Mouse (Mus musculus): ENCODE data around the gene Zfp689. TPM values are rescaled to one million over a fixed set of nuclear protein-coding genes. Genes with fewer than 3 reads are reported as not detected.
"Not testable (repeated sequence)": the region's sequence is repeated elsewhere in the genome, so short reads cannot be mapped to it uniquely, and the experiment has no call there.

The Zfp689 gene
- polyA plus RNA-seq, 1 experiment from 2014 or later: 15.2 TPM

DNA sequence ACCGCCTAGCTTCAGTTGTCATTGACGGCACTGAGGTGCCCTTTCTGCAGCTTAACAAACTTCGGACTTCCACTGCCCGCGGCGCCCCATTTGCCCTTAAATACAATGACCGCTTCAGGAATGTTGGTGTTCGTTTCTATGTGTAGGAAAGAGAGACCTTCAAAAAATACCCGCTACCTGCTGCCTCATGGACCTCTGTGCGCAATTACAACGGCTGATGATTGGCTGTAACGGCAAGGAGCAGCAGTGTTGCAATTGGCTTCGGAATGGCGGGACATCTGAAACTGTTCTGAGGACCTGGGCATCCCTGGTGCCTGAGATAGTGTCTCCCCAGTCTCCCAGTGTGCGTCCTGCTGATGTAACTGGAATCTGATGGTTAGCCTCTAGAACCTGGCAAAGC lies 26.7 kb downstream of the Zfp689 start:
- Histone ChIP-seq H3K9ac (peak overlapping the region; percentile 88), H3K4me2 (peak overlapping the region; percentile 78), H3K9me3 (no peaks in the 10 kb centered on the region), H3K4me3 (peak overlapping the region; percentile 74), H3K27me3 (peaks cover 15% of the 10 kb centered on the region), H3K27ac (replicated peaks) (peak overlapping the region; percentile 85), H3K4me1 (replicated peaks) (peaks cover 19% of the 10 kb centered on the region), H3K36me3 (peaks cover 21% of the 10 kb centered on the region)
- peak; percentile 79 for ATAC-seq (ENCODE audit: low read depth)
- WGBS: 0% methylated on average over 15 of the region's 15 CpGs

DNA sequence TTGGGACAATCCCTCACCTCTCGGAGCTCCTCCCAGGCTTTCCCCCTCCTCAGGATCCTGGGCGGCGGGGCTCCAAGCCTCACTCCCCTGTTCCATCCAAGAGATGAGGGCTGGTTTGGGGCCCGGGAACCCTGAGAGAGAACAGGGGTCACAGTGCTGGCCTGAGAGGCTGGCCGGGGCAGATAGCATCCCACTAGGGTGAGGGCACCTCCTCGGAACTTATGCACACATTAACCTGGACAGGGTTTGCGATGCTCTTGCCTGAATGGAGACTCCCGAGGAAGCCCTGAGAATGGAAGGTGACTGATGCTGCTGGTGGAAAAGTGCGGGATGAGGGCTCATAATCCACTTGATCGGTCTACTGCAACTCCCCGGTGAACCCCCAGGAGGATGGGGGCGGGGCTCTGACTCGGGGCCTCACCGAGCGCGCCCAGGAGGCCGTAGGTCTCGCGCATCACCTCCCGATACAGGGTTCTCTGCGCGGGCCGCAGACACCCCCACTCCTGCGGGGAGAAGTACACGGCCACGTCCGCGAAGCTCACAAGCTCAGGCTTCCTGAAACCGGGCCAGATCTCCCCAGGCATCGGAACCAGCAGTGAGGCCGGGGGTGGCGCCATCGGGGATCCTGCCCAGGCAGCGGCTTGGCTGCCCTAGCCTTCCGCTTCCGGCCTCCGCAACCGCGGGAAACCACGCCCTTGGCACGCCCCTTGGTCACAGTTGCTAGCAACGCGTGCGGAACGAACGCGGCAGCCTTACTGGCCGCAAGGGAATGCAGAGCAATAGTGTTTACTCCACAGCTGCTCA lies 27.4 kb downstream of the Zfp689 start, which contains the start of gene Zfp688:
Gene Zfp688 (minus strand): TSS at position 681 of the 804 bp plus-strand sequence.
- peak within 1 kb of the TSS; percentile 88 for H3K9ac ChIP-seq
- peak; percentile 98 for ATAC-seq (ENCODE audit: low read depth)
- no peaks in the 10 kb centered on the region for H3K9me3 ChIP-seq
- under 1% methylated on average over 48 of the region's 48 CpGs for WGBS
- peaks cover 19% of the 10 kb centered on the region for H3K4me1 ChIP-seq (replicated peaks)
- peaks cover 22% of the 10 kb centered on the region for H3K36me3 ChIP-seq
- H3K4me2 ChIP-seq: peak within 1 kb of the TSS; percentile 78
- H3K27me3 ChIP-seq: peaks cover 15% of the 10 kb centered on the region
- peak within 1 kb of the TSS; percentile 74 for H3K4me3 ChIP-seq
- H3K27ac ChIP-seq (replicated peaks): peak within 1 kb of the TSS; percentile 85

- no peaks in the 10 kb centered on the region for H3K27me3 ChIP-seq
- no peak overlapping the region for H3K27ac ChIP-seq (replicated peaks)
- H3K36me3 ChIP-seq: peaks cover 8% of the 10 kb centered on the region; the same call in 1 of the 2 replicates
- 71% methylated on average over 2 of the region's 2 CpGs for WGBS
- peaks cover under 1% of the 10 kb centered on the region; the same call in 1 of the 2 replicates for H3K4me1 ChIP-seq (replicated peaks)
- H3K4me3 ChIP-seq: no peak overlapping the region
- no peak for ATAC-seq (ENCODE audit: low read depth)
- no peaks in the 10 kb centered on the region for H3K9me3 ChIP-seq
- no peak overlapping the region for H3K4me2 ChIP-seq
- no peak overlapping the region for H3K9ac ChIP-seq
Measured at GRCm38 (mm10) chr7:127411418-127411817, 37.5 kb downstream of the Zfp689 start.

DNA sequence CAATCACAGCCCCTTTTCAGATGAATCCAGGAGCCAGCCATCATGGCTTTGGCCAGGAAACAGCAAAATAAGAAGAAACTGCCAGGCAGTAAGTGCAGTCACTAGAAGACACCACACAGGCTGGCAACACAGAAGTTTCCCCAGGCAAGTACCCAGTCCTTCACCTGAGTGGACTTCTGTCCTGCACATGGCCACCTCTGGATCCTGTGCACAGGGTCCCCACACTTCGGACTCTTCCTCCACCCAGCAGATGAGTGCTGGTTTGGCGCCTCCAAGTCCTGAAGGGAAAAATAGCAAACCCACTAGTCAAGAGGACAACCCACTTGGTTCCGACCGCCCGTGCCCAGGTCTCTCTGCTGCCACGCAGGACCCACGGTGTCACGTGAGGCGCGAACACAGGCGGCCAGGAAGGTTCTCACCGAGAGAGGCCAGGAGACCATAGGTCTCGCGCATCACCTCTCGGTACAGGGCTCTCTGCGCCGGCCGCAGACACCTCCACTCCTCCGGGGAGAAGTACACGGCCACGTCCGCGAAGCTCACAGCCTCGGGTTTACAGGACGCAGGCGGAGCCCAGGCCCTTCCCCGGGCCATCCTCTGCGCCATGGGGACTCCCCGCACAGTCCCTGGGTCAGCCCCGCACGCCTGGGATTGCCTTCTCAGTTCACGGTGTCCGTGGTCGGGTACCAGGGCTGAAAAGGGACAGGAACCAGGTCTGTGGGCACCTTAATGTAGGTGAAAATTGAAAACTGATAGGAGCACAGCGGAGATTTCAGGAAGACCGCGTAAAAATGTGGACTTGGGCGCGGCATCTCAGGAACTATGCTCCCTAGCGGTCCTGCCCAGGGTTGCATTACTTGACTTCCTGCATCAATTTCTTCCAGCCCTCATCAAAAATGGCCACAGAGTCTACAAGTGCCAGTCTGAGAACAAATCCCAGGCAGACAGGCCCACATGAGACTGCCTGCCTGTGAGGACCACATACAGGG lies 42.7 kb downstream of the Zfp689 start, which contains the start of gene Zfp764:
Gene Zfp764 (minus strand): TSS at position 821 of the 986 bp plus-strand sequence.
- not testable (repeated sequence) for H3K9me3 ChIP-seq; H3K27me3 ChIP-seq; H3K4me1 ChIP-seq (replicated peaks); H3K36me3 ChIP-seq
- ATAC-seq (ENCODE audit: low read depth): peak; percentile 83
- peak within 1 kb of the TSS; percentile 73 for H3K27ac ChIP-seq (replicated peaks)
- peak within 1 kb of the TSS; percentile 88 for H3K4me2 ChIP-seq
- WGBS: 6% methylated on average over 40 of the region's 40 CpGs
- peak within 1 kb of the TSS; percentile 84 for H3K9ac ChIP-seq
- H3K4me3 ChIP-seq: peak within 1 kb of the TSS; percentile 57

DNA sequence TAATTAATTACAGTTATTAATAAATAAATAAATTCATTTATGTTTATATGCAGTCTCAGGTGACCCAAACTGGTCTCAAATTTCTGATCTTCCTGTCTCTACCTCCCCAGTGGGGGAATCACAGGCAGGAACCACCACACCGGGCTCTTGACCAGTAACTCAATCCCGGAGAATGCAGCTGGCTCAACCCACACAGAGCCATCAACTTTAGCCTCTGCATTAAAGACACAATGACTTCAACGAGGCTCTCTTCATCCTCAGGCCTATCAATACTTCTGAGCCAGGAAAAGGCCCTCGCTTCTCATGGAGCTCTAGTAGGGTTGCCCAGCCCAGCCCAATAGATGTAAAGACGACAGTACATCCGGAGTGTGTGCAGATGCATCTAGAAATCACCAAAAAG lies 44.9 kb downstream of the Zfp689 start:
- not testable (repeated sequence) for H3K4me1 ChIP-seq (replicated peaks); H3K9ac ChIP-seq; H3K9me3 ChIP-seq; H3K27ac ChIP-seq (replicated peaks); H3K36me3 ChIP-seq; ATAC-seq (ENCODE audit: low read depth); H3K4me3 ChIP-seq; H3K4me2 ChIP-seq; H3K27me3 ChIP-seq
- 95% methylated on average over 6 of the region's 6 CpGs for WGBS

- no peaks in the 10 kb centered on the region for H3K36me3 ChIP-seq
- ATAC-seq (ENCODE audit: low read depth): no peak
- H3K9me3 ChIP-seq: no peaks in the 10 kb centered on the region
- H3K27ac ChIP-seq (replicated peaks): no peak overlapping the region
- H3K4me1 ChIP-seq (replicated peaks): peaks cover 10% of the 10 kb centered on the region; the same call in 1 of the 2 replicates
- 67% methylated on average over 2 of the region's 2 CpGs for WGBS
- H3K4me2 ChIP-seq: no peak overlapping the region
- H3K9ac ChIP-seq: no peak overlapping the region
- H3K27me3 ChIP-seq: no peaks in the 10 kb centered on the region; the same call in 1 of the 2 replicates
- H3K4me3 ChIP-seq: no peak overlapping the region
Measured at GRCm38 (mm10) chr7:127402980-127403379, 46.0 kb downstream of the Zfp689 start.

DNA sequence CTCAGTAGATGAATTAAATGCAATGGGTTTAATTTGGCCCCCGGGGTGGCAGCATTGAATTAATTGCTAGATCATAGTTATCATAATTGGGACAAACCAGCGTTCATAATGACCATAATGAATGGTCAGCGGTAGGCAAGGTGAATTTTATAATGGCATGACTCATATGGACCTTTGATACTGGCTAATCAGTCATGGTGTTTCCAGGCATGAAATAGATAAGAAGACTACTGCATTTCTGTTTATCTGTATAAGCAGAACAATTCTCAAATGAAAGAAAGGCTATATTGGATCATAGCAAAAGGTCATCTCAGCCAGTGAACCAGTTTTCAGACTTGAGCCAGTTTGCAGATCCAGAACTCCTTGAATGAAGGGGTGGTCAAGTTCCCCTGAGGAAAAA lies 48.6 kb downstream of the Zfp689 start:
- no peaks in the 10 kb centered on the region for H3K9me3 ChIP-seq
- no peaks in the 10 kb centered on the region for H3K36me3 ChIP-seq
- H3K9ac ChIP-seq: no peak overlapping the region
- H3K4me2 ChIP-seq: no peak overlapping the region
- H3K4me3 ChIP-seq: no peak overlapping the region
- no peaks in the 10 kb centered on the region for H3K4me1 ChIP-seq (replicated peaks)
- no peak overlapping the region for H3K27ac ChIP-seq (replicated peaks)
- WGBS: 68% methylated on average over 3 of the region's 3 CpGs
- peaks cover 5% of the 10 kb centered on the region; the same call in 1 of the 2 replicates for H3K27me3 ChIP-seq
- no peak for ATAC-seq (ENCODE audit: low read depth)

GRCm38 (mm10) chr7:127393944-127394333 lies 55.0 kb downstream of the Zfp689 start:
- Histone ChIP-seq H3K36me3 (peaks cover 12% of the 10 kb centered on the region), H3K9me3 (no peaks in the 10 kb centered on the region), H3K4me1 (replicated peaks) (peaks cover 17% of the 10 kb centered on the region), H3K4me3 (peak overlapping the region; percentile 72), H3K4me2 (peak overlapping the region; percentile 80), H3K9ac (peak overlapping the region; percentile 93), H3K27ac (replicated peaks) (peak overlapping the region; percentile 92), H3K27me3 (0 out of 2 replicates have a peak, but pooled peaks cover 5% of the 10 kb centered on the region)
- 0 out of 2 replicates have a peak, but pooled peaks have one; percentile 12 for ATAC-seq (ENCODE audit: low read depth)
- WGBS: 29% methylated on average over 7 of the region's 7 CpGs

DNA sequence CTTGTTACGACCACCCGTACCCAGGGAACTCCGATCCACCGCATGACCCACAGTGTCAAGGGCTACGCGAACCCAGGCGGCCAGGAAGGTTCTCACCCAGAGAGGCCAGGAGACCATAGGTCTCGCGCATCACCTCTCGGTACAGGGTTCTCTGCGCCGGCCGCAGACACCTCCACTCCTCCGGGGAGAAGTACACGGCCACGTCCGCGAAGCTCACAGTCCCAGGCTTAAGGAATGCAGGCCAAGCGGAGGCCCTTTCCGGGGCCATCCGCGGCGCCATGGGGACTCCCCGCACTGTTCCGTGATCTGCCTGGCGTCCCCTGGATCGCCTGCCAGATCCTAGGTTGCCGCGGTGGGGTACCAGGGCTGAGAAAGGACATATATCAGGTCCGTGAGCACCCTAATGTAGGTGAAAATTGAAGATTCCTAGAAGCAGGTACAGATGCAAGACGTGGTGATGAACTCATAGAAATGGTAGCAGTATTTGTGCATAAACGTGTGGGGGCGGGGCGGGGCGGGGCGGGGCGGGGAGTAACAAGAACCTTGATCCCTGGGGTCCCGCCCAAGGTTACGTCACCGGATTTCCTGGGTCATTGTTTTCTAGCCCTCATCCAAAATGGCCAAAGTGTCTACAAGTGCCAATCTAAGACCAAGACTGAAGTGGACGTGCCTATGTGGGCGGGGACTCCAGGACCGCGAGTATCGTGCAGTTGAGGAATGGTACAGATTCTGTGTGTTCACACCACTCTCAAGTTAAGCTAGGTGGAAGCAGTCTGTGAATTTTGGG lies 55.6 kb downstream of the Zfp689 start, which contains the start of gene E430018J23Rik:
Gene E430018J23Rik (minus strand): TSS at position 473 of the 787 bp plus-strand sequence.
- Histone ChIP-seq H3K4me2 (peak within 1 kb of the TSS; percentile 80), H3K27me3 (0 out of 2 replicates have a peak, but pooled peaks cover 5% of the 10 kb centered on the region), H3K36me3 (peaks cover 12% of the 10 kb centered on the region), H3K4me3 (peak within 1 kb of the TSS; percentile 72), H3K27ac (replicated peaks) (peak within 1 kb of the TSS; percentile 92), H3K9ac (peak within 1 kb of the TSS; percentile 93), H3K4me1 (replicated peaks) (peaks cover 17% of the 10 kb centered on the region), H3K9me3 (no peaks in the 10 kb centered on the region)
- WGBS: under 1% methylated on average over 45 of the region's 45 CpGs
- peak; percentile 92 for ATAC-seq (ENCODE audit: low read depth)

- Histone ChIP-seq H3K4me1 (replicated peaks) (peaks cover 17% of the 10 kb centered on the region), H3K27me3 (0 out of 2 replicates have a peak, but pooled peaks cover 5% of the 10 kb centered on the region), H3K36me3 (peaks cover 12% of the 10 kb centered on the region), H3K4me3 (peak overlapping the region; percentile 72), H3K4me2 (peak overlapping the region; percentile 80), H3K9me3 (no peaks in the 10 kb centered on the region), H3K27ac (replicated peaks) (no peak overlapping the region), H3K9ac (peak overlapping the region; percentile 93)
- WGBS: 89% methylated on average over 8 of the region's 8 CpGs
- ATAC-seq (ENCODE audit: low read depth): no peak
Measured at GRCm38 (mm10) chr7:127392251-127392824, 56.6 kb downstream of the Zfp689 start.
